Comparison of ENCODE assay signal across 12 mouse cellular contexts in the genomic region with DNA sequence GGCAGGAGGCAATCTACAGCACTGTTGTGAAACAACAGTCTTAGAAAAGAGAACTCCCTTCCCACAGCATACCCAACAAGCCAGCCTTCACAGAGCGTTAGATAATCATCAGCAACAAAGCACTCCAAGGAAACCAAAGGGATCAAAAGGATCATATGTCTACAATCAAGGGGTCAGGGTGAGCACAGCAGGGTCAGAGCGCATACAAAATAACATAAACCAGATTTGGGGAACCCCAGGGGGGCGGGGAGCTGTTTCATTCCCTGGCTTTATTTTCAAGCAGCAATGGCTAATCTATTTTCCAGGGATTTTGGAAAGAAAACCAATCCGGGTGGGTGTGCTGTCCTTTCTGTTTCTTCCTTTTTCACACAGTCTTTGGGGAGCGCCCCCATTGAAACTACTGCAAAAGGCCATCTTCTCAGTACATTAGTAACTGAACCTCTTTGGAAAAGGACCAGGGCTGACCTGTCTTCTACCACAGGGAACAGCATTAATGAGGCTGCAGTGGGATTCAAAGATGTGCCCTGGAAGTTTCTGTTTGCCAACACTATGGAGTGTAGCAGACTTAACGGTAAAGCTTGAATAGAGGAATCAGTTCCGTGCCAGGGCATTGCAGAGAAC.
DNase-seq lines count a peak whose midpoint lies in the region; ATAC-seq and TF ChIP-seq lines count a peak whose summit lies in the region.
"Had no signal": no experiment of that assay in that cellular context is flagged by ENCODE, and none has a peak within 500 bp of the region (broad histone marks: within the 10 kb centered on the region; RNA-seq: fewer than 3 reads in every experiment).

No protein-coding gene starts in this region.

- no peaks in the 10 kb centered on the region for H3K9me3 ChIP-seq in embryonic facial prominence, embryonic 15.5 days (replicated peaks)
- H3K9me3 ChIP-seq in hindbrain, embryonic 14.5 days (ENCODE audit: control insufficient read depth, low read length), result no peaks in the 10 kb centered on the region
- no peaks in the 10 kb centered on the region for H3K9me3 ChIP-seq in midbrain, embryonic 16.5 days (replicated peaks; ENCODE audit: control insufficient read depth, low read length, poor library complexity, severe bottlenecking)
- H3K9me3 ChIP-seq in kidney, embryonic 14.5 days (ENCODE audit: control insufficient read depth, low read length), result no peaks in the 10 kb centered on the region

- 22% methylated on average over 7 of the region's 7 CpGs for WGBS in embryonic facial prominence, embryonic 15.5 days
- WGBS in hindbrain, embryonic 14.5 days, result 9% methylated on average over 7 of the region's 7 CpGs
- WGBS in midbrain, embryonic 16.5 days, result 10% methylated on average over 7 of the region's 7 CpGs
- WGBS in kidney, embryonic 14.5 days, result 55% methylated on average over 7 of the region's 7 CpGs

- peak; percentile 43 for DNase-seq in hindbrain, embryonic 14.5 days (ENCODE audit: low spot score)
- no peak for DNase-seq in c-Kit-positive CD71-positive TER-119-positive erythroid progenitor cells, embryonic 14.5 days (ENCODE audit: low spot score)
- no peak for DNase-seq in spleen, adult 12 weeks (ENCODE audit: low spot score)
- no peak for DNase-seq in lung, postnatal 10 days
- DNase-seq: adrenal gland, adult 2 months; heart, adult 11 months had no signal

- no peak for TF ChIP-seq CTCF in cortical plate, adult 2 months (IDR thresholded peaks at IDR 0.05; ENCODE audit: extremely low read depth, insufficient read depth, low read length)

- H3K4me3 ChIP-seq in cortical plate, adult 2 months (ENCODE audit: insufficient read depth, low read length), result no peak overlapping the region
- no peak overlapping the region for H3K4me3 ChIP-seq in embryonic facial prominence, embryonic 15.5 days (replicated peaks)
- no peak overlapping the region for H3K4me3 ChIP-seq in hindbrain, embryonic 14.5 days (replicated peaks; ENCODE audit: low read length)
- H3K4me3 ChIP-seq in midbrain, embryonic 16.5 days (ENCODE audit: low read depth, low read length), result no peak overlapping the region
- H3K4me3 ChIP-seq in kidney, embryonic 14.5 days (ENCODE audit: low read length), result no peak overlapping the region

- H3K9ac ChIP-seq in embryonic facial prominence, embryonic 15.5 days, result no peak overlapping the region
- H3K9ac ChIP-seq in hindbrain, embryonic 14.5 days, result no peak overlapping the region
- H3K9ac ChIP-seq in midbrain, embryonic 16.5 days (ENCODE audit: low read depth, low read length), result no peak overlapping the region
- H3K9ac ChIP-seq in kidney, embryonic 14.5 days (ENCODE audit: low read depth, low read length), result no peak overlapping the region

- peaks cover 6% of the 10 kb centered on the region; the same call in 1 of the 2 replicates for H3K4me1 ChIP-seq in cortical plate, adult 2 months (ENCODE audit: control insufficient read depth, insufficient read depth, low read length)
- H3K4me1 ChIP-seq in embryonic facial prominence, embryonic 15.5 days, result peaks cover 13% of the 10 kb centered on the region
- peaks cover 12% of the 10 kb centered on the region for H3K4me1 ChIP-seq in hindbrain, embryonic 14.5 days (replicated peaks; ENCODE audit: control insufficient read depth, insufficient read depth, low read length)
- H3K4me1 ChIP-seq in midbrain, embryonic 16.5 days (ENCODE audit: control insufficient read depth, insufficient read depth, low read length), result peaks cover 21% of the 10 kb centered on the region
- H3K4me1 ChIP-seq in kidney, embryonic 14.5 days (ENCODE audit: control insufficient read depth, insufficient read depth, low read length), result peaks cover 3% of the 10 kb centered on the region; the same call in 1 of the 2 replicates

- peak; percentile 63 for ATAC-seq in embryonic facial prominence, embryonic 15.5 days (ENCODE audit: insufficient number of reproducible peaks, low FRiP score, low TSS enrichment, low read depth)
- ATAC-seq in hindbrain, embryonic 14.5 days (ENCODE audit: low FRiP score), result peak; percentile 86
- peak; percentile 91 for ATAC-seq in midbrain, embryonic 16.5 days
- no peak for ATAC-seq in kidney, embryonic 14.5 days (ENCODE audit: low FRiP score, low TSS enrichment)
- ATAC-seq: intestine, embryonic 16.5 days had no signal

- peak overlapping the region; percentile 77 for H3K27ac ChIP-seq in cortical plate, adult 2 months (ENCODE audit: insufficient read depth, low read length)
- 0 out of 2 replicates have a peak overlapping the region, but pooled peaks have one; percentile 28 for H3K27ac ChIP-seq in embryonic facial prominence, embryonic 15.5 days (replicated peaks)
- peak overlapping the region; percentile 41; the same call in 1 of the 2 replicates for H3K27ac ChIP-seq in hindbrain, embryonic 14.5 days
- peak overlapping the region; percentile 42; the same call in 1 of the 2 replicates for H3K27ac ChIP-seq in midbrain, embryonic 16.5 days (ENCODE audit: low read length)
- H3K27ac ChIP-seq in kidney, embryonic 14.5 days (ENCODE audit: low read depth, low read length), result no peak overlapping the region
- H3K27ac ChIP-seq: macrophage had no signal

- no peak for TF ChIP-seq POLR2A in cortical plate, adult 2 months (IDR thresholded peaks at IDR 0.05; ENCODE audit: extremely low read depth, insufficient read depth, low read length)

- H3K27me3 ChIP-seq in embryonic facial prominence, embryonic 15.5 days, result no peaks in the 10 kb centered on the region
- H3K27me3 ChIP-seq in hindbrain, embryonic 14.5 days (ENCODE audit: control insufficient read depth, insufficient read depth, low read length), result no peaks in the 10 kb centered on the region
- H3K27me3 ChIP-seq in midbrain, embryonic 16.5 days (ENCODE audit: control insufficient read depth, insufficient read depth, low read depth, low read length), result no peaks in the 10 kb centered on the region
- H3K27me3 ChIP-seq in kidney, embryonic 14.5 days (ENCODE audit: control insufficient read depth, insufficient read depth, low read length), result no peaks in the 10 kb centered on the region

- H3K36me3 ChIP-seq in embryonic facial prominence, embryonic 15.5 days, result no peaks in the 10 kb centered on the region
- no peaks in the 10 kb centered on the region for H3K36me3 ChIP-seq in hindbrain, embryonic 14.5 days (replicated peaks; ENCODE audit: control insufficient read depth, insufficient read depth)
- no peaks in the 10 kb centered on the region for H3K36me3 ChIP-seq in midbrain, embryonic 16.5 days (ENCODE audit: control insufficient read depth, insufficient read depth, low read length)
- no peaks in the 10 kb centered on the region for H3K36me3 ChIP-seq in kidney, embryonic 14.5 days (ENCODE audit: control insufficient read depth, insufficient read depth, low read length)

- no peak overlapping the region for H3K4me2 ChIP-seq in embryonic facial prominence, embryonic 15.5 days (replicated peaks)
- no peak overlapping the region for H3K4me2 ChIP-seq in hindbrain, embryonic 14.5 days (replicated peaks)
- H3K4me2 ChIP-seq in midbrain, embryonic 16.5 days (ENCODE audit: low read length), result no peak overlapping the region
- H3K4me2 ChIP-seq in kidney, embryonic 14.5 days (replicated peaks; ENCODE audit: low read depth, low read length), result no peak overlapping the region
